Mouse (Mus musculus) c-Kit-positive CD71-positive TER-119-negative erythroid progenitor cells, embryonic 14.5 days (primary cell): ENCODE results near the gene Ankrd55.

Source experiments
- DNase-seq: peaks from one replicate; pipeline ENCODE4 v3.0.0-alpha.2; 2013; ENCODE audit warnings: low read depth

Ankrd55 gene

GRCm38 (mm10) chr13:112343628-112344009, 55.4 kb downstream of the Ankrd55 start:
- DNase-seq: no peak

- DNase-seq: no peak
Measured at GRCm38 (mm10) chr13:112344270-112344864, 56.1 kb downstream of the Ankrd55 start.

- no peak for DNase-seq
Measured at GRCm38 (mm10) chr13:112345542-112345941, 57.3 kb downstream of the Ankrd55 start.

- no peak for DNase-seq
Measured at GRCm38 (mm10) chr13:112346031-112346430, 57.8 kb downstream of the Ankrd55 start.

GRCm38 (mm10) chr13:112346659-112347142, 58.5 kb downstream of the Ankrd55 start:
- DNase-seq: no peak

- DNase-seq: no peak
Measured at GRCm38 (mm10) chr13:112348250-112348649, 60.0 kb downstream of the Ankrd55 start.

GRCm38 (mm10) chr13:112348896-112349484, 60.7 kb downstream of the Ankrd55 start:
- DNase-seq: no peak

GRCm38 (mm10) chr13:112349500-112349899, 61.2 kb downstream of the Ankrd55 start:
- no peak for DNase-seq

- no peak for DNase-seq
Measured at GRCm38 (mm10) chr13:112351943-112352342, 63.7 kb downstream of the Ankrd55 start.

GRCm38 (mm10) chr13:112354109-112354867, 66.0 kb downstream of the Ankrd55 start:
- DNase-seq: no peak

GRCm38 (mm10) chr13:112354958-112355357, 66.7 kb downstream of the Ankrd55 start:
- DNase-seq: no peak

- no peak for DNase-seq
Measured at GRCm38 (mm10) chr13:112355794-112356486, 67.7 kb downstream of the Ankrd55 start.

- no peak for DNase-seq
Measured at GRCm38 (mm10) chr13:112361575-112361974, 73.3 kb downstream of the Ankrd55 start.

GRCm38 (mm10) chr13:112363218-112363617, 75.0 kb downstream of the Ankrd55 start:
- no peak for DNase-seq

GRCm38 (mm10) chr13:112363746-112364145, 75.5 kb downstream of the Ankrd55 start:
- no peak for DNase-seq

GRCm38 (mm10) chr13:112364698-112365097, 76.4 kb downstream of the Ankrd55 start:
- no peak for DNase-seq

GRCm38 (mm10) chr13:112365303-112365702, 77.1 kb downstream of the Ankrd55 start:
- DNase-seq: no peak

- no peak for DNase-seq
Measured at GRCm38 (mm10) chr13:112365762-112366161, 77.5 kb downstream of the Ankrd55 start.

- no peak for DNase-seq
Measured at GRCm38 (mm10) chr13:112366321-112367029, 78.2 kb downstream of the Ankrd55 start.

GRCm38 (mm10) chr13:112371729-112372128, 83.5 kb downstream of the Ankrd55 start:
- DNase-seq: no peak

GRCm38 (mm10) chr13:112375766-112376165, 87.5 kb downstream of the Ankrd55 start:
- DNase-seq: no peak

- DNase-seq: no peak
Measured at GRCm38 (mm10) chr13:112378782-112379305, 90.6 kb downstream of the Ankrd55 start.
